Mouse (Mus musculus) embryo, embryonic 9.5 days (tissue): ENCODE measurements at regions not wholly inside any gene's neighbourhood (a gene's known extent, or its start where the extent isn't known, plus 50 kb on each side); places are given as distances from the start of the nearest gene placed in this dataset.

Experiments
- DNase-seq: peaks from one replicate; pipeline ENCODE4 v3.0.0-alpha.2; 2017; ENCODE audit errors: extremely low spot score

- DNase-seq: no peak
Observed at GRCm38 (mm10) chr3:38697349-38697748, 189.4 kb upstream of the Fat4 start.

- DNase-seq: no peak
Observed at GRCm38 (mm10) chr3:38695836-38696235, 190.9 kb upstream of the Fat4 start.

- no peak for DNase-seq
Observed at GRCm38 (mm10) chr3:38692768-38693167, 194.0 kb upstream of the Fat4 start.

- DNase-seq: no peak
Observed at GRCm38 (mm10) chr3:38684247-38684991, 199.8 kb upstream of the Ankrd50 start.

DNA sequence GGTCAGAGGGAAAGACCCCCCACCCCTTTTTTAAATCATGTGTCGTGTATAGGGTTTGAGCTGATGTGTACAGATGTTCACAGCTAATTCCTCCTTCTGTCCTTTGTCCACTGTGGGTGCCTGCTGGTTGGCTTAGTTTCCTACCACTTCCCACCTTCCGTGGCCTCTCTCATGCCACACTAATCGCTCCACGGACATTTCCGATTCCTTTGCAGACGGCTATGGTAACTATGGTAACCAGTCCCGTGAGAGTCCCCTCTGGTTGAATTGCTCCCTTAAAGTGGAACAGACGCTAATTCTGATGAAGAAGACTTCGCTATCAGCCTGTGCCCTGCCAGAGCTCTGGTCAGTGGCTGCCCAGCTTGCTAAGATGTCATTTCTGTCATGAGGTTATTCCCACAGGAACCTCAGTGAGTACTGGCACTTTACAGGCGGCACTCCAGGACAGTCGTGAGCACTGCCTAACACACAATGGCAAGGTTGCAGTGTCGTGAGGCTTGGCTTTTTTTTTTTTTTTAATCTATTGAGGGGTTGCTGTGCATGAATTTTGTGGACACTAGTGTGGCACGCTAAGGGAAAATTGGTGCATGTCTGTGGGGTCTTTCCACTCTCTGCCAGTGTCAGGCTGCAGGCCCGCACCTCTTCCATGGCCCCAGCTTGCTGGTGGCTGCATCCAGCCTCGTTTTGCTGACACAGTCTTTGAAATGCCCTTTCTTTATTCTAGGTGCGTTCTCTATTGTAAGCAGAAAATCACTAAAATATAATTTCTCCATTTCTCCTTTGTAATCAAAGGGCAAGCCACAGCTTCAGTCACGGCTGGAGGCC lies 179.2 kb upstream of the Ankrd50 start:
- DNase-seq: peak; percentile 29

GRCm38 (mm10) chr3:38663023-38663422 lies 178.4 kb upstream of the Ankrd50 start:
- DNase-seq: no peak

- no peak for DNase-seq
Observed at GRCm38 (mm10) chr3:38656790-38657189, 172.1 kb upstream of the Ankrd50 start.

DNA sequence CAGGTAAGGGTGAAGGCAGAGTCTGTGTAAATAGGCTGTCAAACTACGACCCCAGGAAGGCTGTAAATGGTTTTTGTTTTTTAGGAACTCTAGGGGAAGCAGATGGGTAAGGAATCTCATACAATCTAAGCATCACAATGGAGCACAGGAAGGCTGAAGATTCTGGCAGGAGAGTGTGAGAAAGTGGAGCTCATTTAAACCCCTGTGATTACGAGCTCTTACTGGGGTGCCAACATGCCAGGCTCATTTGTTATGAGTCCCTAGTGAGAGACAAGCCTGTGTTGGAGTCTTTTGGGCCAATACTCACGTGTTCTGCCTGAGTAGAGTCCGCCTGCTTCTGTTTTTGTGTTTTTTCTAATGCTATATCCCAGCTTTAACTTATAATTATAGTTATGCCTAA lies 169.3 kb upstream of the Ankrd50 start:
- DNase-seq: no peak

- DNase-seq: no peak
Observed at GRCm38 (mm10) chr3:38652985-38653685, 168.5 kb upstream of the Ankrd50 start.

GRCm38 (mm10) chr3:38650176-38650575 lies 165.5 kb upstream of the Ankrd50 start:
- no peak for DNase-seq

DNA sequence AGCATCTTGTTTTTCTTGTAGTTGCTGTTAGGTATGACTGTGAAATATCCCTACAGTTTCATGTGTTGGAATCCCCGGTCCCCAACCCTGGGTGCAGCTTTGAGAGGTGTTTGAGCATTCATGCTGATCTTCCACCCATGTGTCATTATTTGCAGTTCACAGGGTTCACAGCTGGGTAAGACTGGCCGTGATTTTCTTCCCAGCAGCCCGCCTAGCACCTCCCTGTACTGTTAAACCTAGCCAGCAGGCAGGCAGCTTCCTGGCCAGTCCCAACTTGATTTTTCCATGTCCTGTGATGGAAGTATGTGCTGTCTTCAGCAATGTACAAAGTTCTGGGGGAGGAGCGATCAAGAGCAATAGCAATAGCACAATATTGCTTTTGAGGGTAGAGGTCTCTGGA lies 164.0 kb upstream of the Ankrd50 start:
- DNase-seq: no peak

- DNase-seq: no peak
Observed at GRCm38 (mm10) chr3:38647737-38648330, 163.2 kb upstream of the Ankrd50 start.

- DNase-seq: no peak
Observed at GRCm38 (mm10) chr3:38641733-38642132, 157.1 kb upstream of the Ankrd50 start.

- DNase-seq: no peak
Observed at GRCm38 (mm10) chr3:38636806-38637205, 152.2 kb upstream of the Ankrd50 start.

DNA sequence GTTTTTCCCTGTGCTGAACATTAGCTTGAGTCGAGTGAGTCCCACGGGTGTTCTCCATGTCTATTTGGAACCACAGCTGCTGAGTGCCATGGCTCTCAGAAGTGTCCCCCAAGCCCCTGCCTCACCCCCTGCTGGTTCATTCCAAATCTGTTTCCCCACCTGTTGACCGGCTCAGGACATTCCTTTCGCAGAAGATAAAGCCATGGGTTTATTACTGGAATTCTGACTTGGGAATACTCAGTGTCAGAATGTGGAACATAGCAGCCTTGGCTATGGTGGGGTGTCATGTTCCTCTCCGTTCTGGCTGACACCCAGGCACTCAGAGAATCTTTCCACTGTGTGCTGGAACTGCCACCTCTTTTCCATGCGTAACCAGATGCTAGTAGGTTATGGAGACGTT lies 148.7 kb upstream of the Ankrd50 start:
- DNase-seq: no peak

- DNase-seq: peak; percentile 51
Observed at GRCm38 (mm10) chr3:38625575-38626184, 141.0 kb upstream of the Ankrd50 start.

DNA sequence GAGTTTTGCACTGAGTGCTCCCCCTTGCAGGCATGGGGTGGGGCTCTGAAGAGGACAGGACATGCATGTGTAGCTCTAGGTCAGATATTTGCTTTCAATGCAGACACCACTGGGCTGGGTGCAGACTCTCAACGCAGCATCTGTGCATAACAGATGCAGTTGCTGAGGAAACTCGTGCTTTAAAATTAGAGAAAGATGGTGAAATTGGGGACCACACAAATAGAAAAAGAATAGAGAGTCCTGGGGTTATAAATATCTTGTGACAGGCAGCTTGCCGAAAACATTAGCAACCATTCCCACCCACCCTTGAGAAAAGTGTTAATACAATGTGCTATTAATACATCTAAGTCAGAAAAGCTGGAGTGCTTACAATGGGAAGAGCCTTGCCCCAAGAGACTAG lies 133.3 kb upstream of the Ankrd50 start:
- no peak for DNase-seq

GRCm38 (mm10) chr3:38617217-38617616 lies 132.6 kb upstream of the Ankrd50 start:
- no peak for DNase-seq

GRCm38 (mm10) chr3:38613706-38614105 lies 129.1 kb upstream of the Ankrd50 start:
- no peak for DNase-seq

DNA sequence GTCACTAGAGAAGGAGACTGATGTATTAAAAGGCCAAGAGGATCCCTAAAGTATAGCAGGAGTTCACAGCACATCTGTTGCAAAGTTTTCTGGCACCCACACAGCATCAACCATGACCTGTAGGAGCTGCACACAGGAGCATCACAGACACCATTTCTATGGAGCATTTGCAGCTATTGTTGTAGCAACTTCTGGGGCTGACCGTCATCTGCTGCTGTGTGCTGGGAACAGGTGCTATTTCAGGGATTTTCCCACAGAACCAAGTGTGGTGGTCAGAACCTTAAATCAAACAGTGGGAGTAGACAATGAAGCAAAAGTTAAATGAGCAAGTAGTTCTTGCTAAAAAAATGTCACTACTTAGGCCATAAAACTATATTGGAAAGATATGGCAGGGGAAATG lies 106.9 kb upstream of the Ankrd50 start:
- no peak for DNase-seq

DNA sequence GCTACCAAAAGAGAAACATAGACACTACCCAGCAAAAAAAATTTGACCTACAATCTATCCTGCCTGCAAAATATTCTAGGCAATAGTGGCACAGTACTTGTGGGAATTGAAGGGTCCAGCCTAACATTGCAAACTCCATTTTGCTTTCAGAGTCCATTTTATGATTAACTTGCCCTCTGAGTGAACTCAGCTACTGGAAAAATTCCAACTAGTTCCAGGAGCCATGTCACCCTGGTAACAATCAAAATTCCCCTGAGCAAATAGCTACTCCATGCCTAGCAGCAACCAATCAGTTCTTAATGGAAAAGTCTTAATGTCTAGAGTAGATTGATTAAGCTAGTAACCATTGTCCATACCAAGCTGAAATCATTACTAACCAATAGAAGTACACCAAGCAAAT lies 104.3 kb upstream of the Ankrd50 start:
- no peak for DNase-seq

DNA sequence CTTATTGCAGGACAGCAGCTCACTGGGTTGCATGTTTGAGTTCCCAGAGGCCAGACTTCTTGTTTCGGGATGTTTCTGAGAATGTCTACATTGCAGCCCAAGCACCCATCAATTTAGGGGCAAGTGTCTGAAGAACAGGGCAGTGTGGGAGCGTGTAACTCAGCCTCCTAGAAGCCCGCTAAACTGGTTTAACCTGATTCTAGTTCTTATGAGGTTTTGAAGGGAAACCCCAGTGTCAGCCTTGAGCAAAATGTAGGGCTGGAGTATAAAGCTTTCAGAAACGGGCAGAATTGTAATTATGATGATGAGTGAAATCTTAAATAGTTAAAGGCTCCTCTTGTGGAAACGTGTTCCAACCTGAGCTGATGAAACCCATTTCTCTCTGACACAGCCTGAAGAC lies 100.9 kb upstream of the Ankrd50 start:
- DNase-seq: no peak
